Mouse (Mus musculus) heart, adult 2 months (tissue): ENCODE results near the gene Noc4l.

Experiments
- CTCF ChIP-seq: fragments of 200-600 bp; IDR thresholded peaks from 2 replicates; pipeline ENCODE4 v1.8.1; 2022; ENCODE audit warnings: antibody characterized with exemption, mild to moderate bottlenecking, moderate library complexity
- EP300 ChIP-seq: fragments of 200-500 bp; IDR thresholded peaks from 2 replicates; pipeline ENCODE4 v1.6.1; 2011; ENCODE audit warnings: low read depth, low read length, control low read depth; ENCODE audit not compliant: insufficient read depth
- POLR2A ChIP-seq: fragments of 200-500 bp; IDR thresholded peaks from 2 replicates; pipeline ENCODE4 v1.6.1; 2011; ENCODE audit warnings: mild to moderate bottlenecking, low read depth, low read length, control low read depth; ENCODE audit not compliant: insufficient read depth

DNA sequence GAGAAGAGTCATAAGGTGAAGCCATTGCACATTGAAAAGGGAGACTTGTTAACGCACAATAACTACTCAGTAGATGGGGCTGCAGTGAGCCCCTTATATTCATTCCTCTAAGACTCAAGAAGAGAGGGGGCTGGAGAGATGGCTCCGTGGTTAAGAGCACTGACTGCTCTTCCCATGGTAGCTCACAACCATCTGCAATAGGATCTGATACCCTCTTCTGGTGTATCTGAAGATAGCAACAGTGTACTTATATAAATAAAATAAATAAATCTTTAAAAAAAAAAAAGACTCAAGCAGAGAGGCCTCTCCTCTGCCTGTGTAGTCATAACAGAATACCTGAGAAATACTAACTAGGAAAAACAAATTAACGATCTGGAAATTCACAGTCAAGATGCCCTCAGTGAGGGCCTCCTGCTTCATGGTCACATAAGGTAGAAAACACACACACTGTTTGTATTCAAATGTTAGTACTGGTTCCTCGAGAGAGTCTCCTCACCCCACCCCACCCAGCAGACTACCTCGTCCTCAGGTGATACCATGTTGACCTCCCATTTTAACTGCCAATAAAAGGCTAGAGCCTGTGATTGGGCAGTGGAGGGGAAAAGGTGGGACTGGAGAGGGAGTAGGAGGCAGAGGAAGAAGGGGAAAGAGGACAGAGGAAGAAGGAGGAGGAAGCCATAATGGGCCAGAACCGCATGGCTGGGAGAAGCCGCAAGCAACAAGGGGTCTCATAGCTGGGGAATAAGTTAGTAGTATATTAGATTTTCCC, 14.7 kb downstream of the Noc4l start:
- TF ChIP-seq EP300 (no peak), CTCF (no peak), POLR2A (no peak)
